Mouse (Mus musculus) midbrain, embryonic 14.5 days (tissue): ENCODE data around the gene Fanca. TPM values are rescaled to one million over a fixed set of nuclear protein-coding genes. Genes with fewer than 3 reads are reported as not detected.
A peak's percentile ranks its signal among the peaks of the same experiment; 100 is the strongest.

Source experiments
- ATAC-seq: fragments of 200-750 bp; cut with Nextera tagmentation; 2 replicates; pipeline ENCODE4 v1.8.0; 2017; ENCODE audit warnings: moderate number of reproducible peaks, moderate library complexity; ENCODE audit not compliant: low FRiP score, low TSS enrichment
- DNase-seq: peaks from one replicate; pipeline ENCODE4 v3.0.0-alpha.2; 2015
- H3K27ac ChIP-seq: fragments of 300-500 bp; sonication (generic); replicated peaks from 2 replicates; pipeline ENCODE4 v1.5.1; 2014; ENCODE audit warnings: mild to moderate bottlenecking, low read depth, low read length, moderate library complexity
- H3K27me3 ChIP-seq: fragments of 300-500 bp; sonication (generic); 2 replicates; pipeline ENCODE4 v1.6.1; 2014; ENCODE audit warnings: low read length, control low read depth, mixed read lengths; ENCODE audit not compliant: control insufficient read depth, insufficient read depth
- H3K36me3 ChIP-seq: fragments of 300-500 bp; sonication (generic); 2 replicates; pipeline ENCODE4 v1.6.1; 2014; ENCODE audit warnings: low read length, control low read depth; ENCODE audit not compliant: control insufficient read depth, insufficient read depth
- H3K4me1 ChIP-seq: fragments of 300-500 bp; sonication (generic); 2 replicates; pipeline ENCODE4 v1.6.1; 2014; ENCODE audit warnings: mild to moderate bottlenecking, antibody characterized with exemption, low read length, control low read depth; ENCODE audit not compliant: control insufficient read depth, insufficient read depth
- H3K4me2 ChIP-seq: fragments of 300-500 bp; sonication (generic); 2 replicates; pipeline ENCODE4 v1.6.1; 2014; ENCODE audit warnings: mild to moderate bottlenecking, low read length, moderate library complexity
- H3K4me3 ChIP-seq: fragments of 300-500 bp; sonication (generic); replicated peaks from 2 replicates; pipeline ENCODE4 v1.5.1; 2014; ENCODE audit warnings: low read depth, low read length
- H3K9ac ChIP-seq: fragments of 300-500 bp; sonication (generic); replicated peaks from 2 replicates; pipeline ENCODE4 v1.6.1; 2014; ENCODE audit warnings: mild to moderate bottlenecking, low read length, moderate library complexity
- H3K9me3 ChIP-seq: fragments of 300-500 bp; sonication (generic); 2 replicates; pipeline ENCODE4 v1.6.1; 2016; ENCODE audit warnings: low read length, control low read depth, mixed read lengths; ENCODE audit not compliant: control insufficient read depth
- WGBS: fragments of 180-500 bp; shearing (Covaris S2); extraction: QIAGEN DNeasy Blood & Tissue Kit; methylation state at CpG from one replicate; pipeline ENCODE4 v1.1.7; 2014; 5-methylcytosine and 5-hydroxymethylcytosine counted together
- polyA plus RNA-seq: library from polyadenylated mRNA; unstranded; fragments of >200 nt; fragmentation: Nextera tagmentation; extraction: Ambion mirVana; gene quantifications from 2 replicates; pipeline ENCODE4 v1.2.1, GENCODE M21; 2014

Gene Fanca
- polyA plus RNA-seq, 1 experiment from 2014 or later = 9.2 TPM

- 90% methylated on average over 8 of the region's 8 CpGs for WGBS
- H3K27ac ChIP-seq = no peak overlapping the region
Observed at GRCm38 (mm10) chr8:123345135-123345534, 26.8 kb upstream of the Fanca start.

DNA sequence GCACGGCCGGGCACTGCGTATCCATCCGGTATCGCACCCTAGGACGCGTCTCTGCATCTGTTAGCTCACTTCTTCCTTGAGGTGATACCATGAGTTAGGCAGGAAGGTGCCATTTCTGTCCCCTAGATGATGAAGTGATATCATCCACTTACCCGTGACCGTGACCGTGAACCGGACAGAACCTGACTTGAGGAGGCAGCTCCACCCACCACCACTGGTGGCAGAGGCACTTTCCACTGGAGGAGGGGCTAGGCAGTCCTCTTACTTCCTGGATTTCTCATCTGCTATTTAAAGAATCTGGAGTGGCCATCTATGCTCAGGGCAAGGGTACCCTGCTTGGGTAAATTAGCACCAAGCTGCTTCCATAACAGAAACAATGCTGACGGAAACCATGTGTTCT, 25.0 kb upstream of the Fanca start:
- 90% methylated on average over 12 of the region's 12 CpGs for WGBS
- no peaks in the 10 kb centered on the region for H3K27me3 ChIP-seq
- H3K9ac ChIP-seq = no peak overlapping the region
- ATAC-seq (no peak), DNase-seq (no peak)
- H3K4me2 ChIP-seq = no peak overlapping the region
- no peak overlapping the region for H3K27ac ChIP-seq
- H3K4me1 ChIP-seq = no peaks in the 10 kb centered on the region
- no peaks in the 10 kb centered on the region for H3K9me3 ChIP-seq
- no peak overlapping the region for H3K4me3 ChIP-seq
- H3K36me3 ChIP-seq = peaks cover 13% of the 10 kb centered on the region

More at GRCm38 (mm10) chr8:123345135-123345534, 26.8 kb upstream of the Fanca start:
- no peak overlapping the region for H3K4me3 ChIP-seq
- ATAC-seq = no peak
- no peak for DNase-seq
- H3K9ac ChIP-seq = no peak overlapping the region
- no peaks in the 10 kb centered on the region for H3K27me3 ChIP-seq
- H3K4me1 ChIP-seq = no peaks in the 10 kb centered on the region
- no peaks in the 10 kb centered on the region for H3K9me3 ChIP-seq
- H3K4me2 ChIP-seq = no peak overlapping the region
- H3K36me3 ChIP-seq = peaks cover 24% of the 10 kb centered on the region

- DNase-seq = no peak
Observed at GRCm38 (mm10) chr8:123342911-123343310, 24.5 kb upstream of the Fanca start.

GRCm38 (mm10) chr8:123342253-123342652, 23.9 kb upstream of the Fanca start:
- Histone ChIP-seq H3K4me1 (no peaks in the 10 kb centered on the region), H3K27ac (no peak overlapping the region), H3K4me3 (no peak overlapping the region), H3K9ac (no peak overlapping the region), H3K36me3 (0 out of 2 replicates have a peak, but pooled peaks cover 7% of the 10 kb centered on the region), H3K4me2 (no peak overlapping the region), H3K9me3 (no peaks in the 10 kb centered on the region), H3K27me3 (no peaks in the 10 kb centered on the region)
- ATAC-seq (no peak), DNase-seq (no peak)
- 87% methylated on average over 8 of the region's 8 CpGs for WGBS

More at GRCm38 (mm10) chr8:123342911-123343310, 24.5 kb upstream of the Fanca start:
- H3K36me3 ChIP-seq = peaks cover 8% of the 10 kb centered on the region
- H3K9ac ChIP-seq = no peak overlapping the region
- no peak overlapping the region for H3K27ac ChIP-seq
- H3K4me2 ChIP-seq = no peak overlapping the region
- H3K4me1 ChIP-seq = no peaks in the 10 kb centered on the region
- no peak for ATAC-seq
- 85% methylated on average over 7 of the region's 7 CpGs for WGBS
- H3K4me3 ChIP-seq = no peak overlapping the region
- no peaks in the 10 kb centered on the region for H3K9me3 ChIP-seq
- no peaks in the 10 kb centered on the region for H3K27me3 ChIP-seq

DNA sequence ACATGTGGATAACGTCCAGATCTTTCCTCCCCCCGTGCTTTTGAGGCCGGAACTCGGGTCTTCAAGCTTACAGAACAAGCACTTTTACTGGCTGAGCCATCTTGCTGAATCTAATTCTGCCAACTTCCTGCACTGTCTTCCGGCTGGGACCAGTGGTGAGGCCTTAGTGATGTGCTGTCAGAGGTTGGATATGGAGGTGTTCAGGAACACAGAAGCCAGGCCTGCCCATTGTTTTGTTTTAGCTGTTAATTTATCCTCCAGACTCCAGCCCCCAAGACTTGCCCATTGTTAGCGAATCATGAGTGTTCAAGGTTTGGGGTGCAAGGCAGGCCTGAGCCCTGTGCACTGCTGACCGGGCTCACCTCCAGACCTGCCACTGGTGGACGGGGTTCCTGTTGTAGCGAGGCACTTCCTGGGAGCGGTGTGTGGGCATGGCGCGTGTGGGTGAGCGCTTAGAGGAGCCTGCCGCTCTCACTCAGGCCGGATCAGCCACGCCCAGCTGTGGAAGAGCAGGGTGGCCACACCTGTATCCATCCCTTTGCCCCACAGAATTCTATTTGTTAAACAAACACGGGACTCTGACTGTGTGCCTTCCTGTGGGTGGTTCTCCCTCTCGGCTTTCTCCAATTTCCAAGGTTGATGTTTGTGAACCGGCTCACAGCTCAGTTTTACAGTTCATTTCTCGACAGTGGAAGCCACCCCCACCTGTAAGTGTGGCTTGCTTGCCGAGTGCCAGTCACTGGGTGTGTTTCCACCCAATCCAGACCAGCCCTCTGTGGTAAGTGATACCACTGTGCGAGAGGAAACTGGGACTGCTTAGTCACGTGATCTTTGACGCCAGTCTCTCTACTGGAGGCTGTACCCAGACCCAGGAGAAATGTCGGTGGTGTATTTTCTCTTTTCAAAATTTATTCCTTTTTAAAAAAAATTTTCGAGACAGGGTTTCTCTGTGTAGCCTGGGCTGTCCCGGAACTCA, 23.0 kb upstream of the Fanca start:
- no peak for ATAC-seq

GRCm38 (mm10) chr8:123340071-123340470, 21.7 kb upstream of the Fanca start:
- ATAC-seq = no peak
- H3K9ac ChIP-seq = no peak overlapping the region
- H3K4me3 ChIP-seq = no peak overlapping the region
- 0 out of 2 replicates have a peak, but pooled peaks cover 10% of the 10 kb centered on the region for H3K36me3 ChIP-seq
- no peaks in the 10 kb centered on the region for H3K27me3 ChIP-seq
- no peak overlapping the region for H3K4me2 ChIP-seq
- no peaks in the 10 kb centered on the region for H3K9me3 ChIP-seq
- peaks cover 8% of the 10 kb centered on the region for H3K4me1 ChIP-seq
- H3K27ac ChIP-seq = no peak overlapping the region
- no peak for DNase-seq
- 99% methylated on average over 4 of the region's 4 CpGs for WGBS

More for the DNA sequence above, 23.0 kb upstream of the Fanca start:
- H3K36me3 ChIP-seq = 0 out of 2 replicates have a peak, but pooled peaks cover 10% of the 10 kb centered on the region
- H3K9ac ChIP-seq = no peak overlapping the region
- no peak overlapping the region for H3K4me2 ChIP-seq
- H3K27ac ChIP-seq = no peak overlapping the region
- H3K27me3 ChIP-seq = no peaks in the 10 kb centered on the region
- DNase-seq = no peak
- no peaks in the 10 kb centered on the region for H3K9me3 ChIP-seq
- no peak overlapping the region for H3K4me3 ChIP-seq
- 92% methylated on average over 27 of the region's 27 CpGs for WGBS
- H3K4me1 ChIP-seq = no peaks in the 10 kb centered on the region

DNA sequence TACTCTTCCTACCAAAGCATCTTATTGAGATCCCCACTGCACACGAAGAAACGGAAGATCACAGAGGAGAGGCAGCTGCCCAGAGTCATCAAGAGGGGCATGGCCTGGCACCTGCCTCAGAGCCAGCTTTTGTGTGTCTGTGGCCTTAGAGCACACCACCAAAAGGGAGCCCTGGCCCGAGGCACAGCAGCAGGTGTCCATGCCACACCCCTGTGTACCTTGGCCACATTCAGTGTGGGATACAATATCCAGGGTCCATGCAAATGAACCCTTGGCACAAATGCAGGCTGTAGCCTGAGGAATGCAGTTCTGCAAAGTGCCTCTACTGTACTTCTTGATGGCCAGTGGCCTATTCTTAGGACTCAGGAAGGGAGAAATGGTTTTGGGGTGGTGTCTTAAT, 19.1 kb upstream of the Fanca start:
- Histone ChIP-seq H3K4me2 (no peak overlapping the region), H3K4me1 (peaks cover 19% of the 10 kb centered on the region), H3K9me3 (no peaks in the 10 kb centered on the region), H3K4me3 (no peak overlapping the region), H3K27ac (no peak overlapping the region), H3K27me3 (no peaks in the 10 kb centered on the region), H3K9ac (no peak overlapping the region), H3K36me3 (0 out of 2 replicates have a peak, but pooled peaks cover 10% of the 10 kb centered on the region)
- ATAC-seq (no peak), DNase-seq (no peak)
- 76% methylated on average over 3 of the region's 3 CpGs for WGBS

DNA sequence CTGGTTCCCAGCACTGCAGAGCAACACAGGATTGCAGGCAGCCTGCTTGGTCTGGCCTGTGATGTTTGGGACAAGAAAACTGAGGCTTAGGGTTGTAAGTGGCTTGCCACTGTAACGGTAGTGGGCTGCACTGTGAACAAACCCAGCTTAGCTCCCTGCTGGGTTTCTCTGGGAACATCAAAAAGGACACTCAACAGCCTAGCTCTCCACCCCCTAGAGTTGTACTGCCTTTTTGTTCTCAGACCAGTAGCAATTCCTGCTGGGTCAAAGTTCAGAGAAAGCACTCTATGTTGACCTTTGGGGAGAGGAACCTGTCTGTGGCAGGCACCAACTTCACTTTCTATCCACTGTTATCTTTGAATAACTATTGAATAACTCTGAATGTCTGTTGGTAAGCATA, 16.1 kb upstream of the Fanca start:
- peak overlapping the region; percentile 94; the same call in 1 of the 2 replicates for H3K27ac ChIP-seq
- no peak for DNase-seq
- 0% methylated on average over 1 of the region's 1 CpGs for WGBS
- peak overlapping the region; percentile 94 for H3K4me3 ChIP-seq
- H3K9ac ChIP-seq = peak overlapping the region; percentile 96
- H3K36me3 ChIP-seq = 0 out of 2 replicates have a peak, but pooled peaks cover 6% of the 10 kb centered on the region
- H3K4me2 ChIP-seq = peak overlapping the region; percentile 73
- H3K4me1 ChIP-seq = peaks cover 19% of the 10 kb centered on the region
- H3K27me3 ChIP-seq = no peaks in the 10 kb centered on the region
- H3K9me3 ChIP-seq = no peaks in the 10 kb centered on the region
- no peak for ATAC-seq
